Mouse (Mus musculus): Measurements from ENCODE around the gene Mdga1. TPM values are rescaled to one million over a fixed set of nuclear protein-coding genes. Genes with fewer than 3 reads are reported as not detected.

The Mdga1 gene
- polyA plus RNA-seq, 1 experiment from 2014 or later, result 14.7 TPM

- no peak for ATAC-seq
- WGBS, result 63% methylated on average over 4 of the region's 4 CpGs
- H3K4me3 ChIP-seq (replicated peaks), result no peak overlapping the region
These were observed 9.1 kb upstream of the Mdga1 start for GRCm38 (mm10) chr17:29979020-29979419.

DNA sequence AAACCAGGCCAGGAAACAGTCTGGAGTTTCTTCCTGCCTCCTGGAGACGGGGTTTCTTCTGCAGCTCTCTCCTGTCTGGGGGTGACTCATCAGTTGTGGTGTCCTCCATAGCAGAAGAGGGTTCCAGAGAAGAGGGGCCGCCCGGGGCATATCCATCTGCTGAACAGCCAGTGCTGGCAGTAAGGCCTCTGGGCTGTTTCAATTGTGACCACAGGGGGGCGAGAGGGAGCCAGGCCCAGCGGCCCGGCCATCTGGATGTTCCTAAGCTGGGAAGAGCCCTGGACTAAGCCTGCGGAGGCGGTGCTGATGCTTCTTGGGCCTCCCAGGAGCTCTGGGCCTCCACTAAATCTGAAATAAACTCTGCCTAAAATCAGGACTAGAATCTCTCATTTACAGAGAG is 5.8 kb upstream of the Mdga1 start:
- Histone ChIP-seq H3K4me2 (replicated peaks) (no peak overlapping the region), H3K9me3 (no peaks in the 10 kb centered on the region), H3K9ac (replicated peaks) (no peak overlapping the region), H3K4me3 (replicated peaks) (no peak overlapping the region), H3K36me3 (no peaks in the 10 kb centered on the region), H3K27me3 (0 out of 2 replicates have a peak, but pooled peaks cover 3% of the 10 kb centered on the region), H3K4me1 (replicated peaks) (peaks cover 14% of the 10 kb centered on the region), H3K27ac (no peak overlapping the region)
- 6% methylated on average over 8 of the region's 8 CpGs for WGBS
- ATAC-seq, result peak; percentile 68

More at GRCm38 (mm10) chr17:29979020-29979419, 9.1 kb upstream of the Mdga1 start:
- Histone ChIP-seq H3K4me1 (replicated peaks) (peaks cover 4% of the 10 kb centered on the region; the same call in 1 of the 2 replicates), H3K27ac (no peak overlapping the region), H3K9me3 (0 out of 2 replicates have a peak, but pooled peaks cover 3% of the 10 kb centered on the region), H3K9ac (replicated peaks) (no peak overlapping the region), H3K27me3 (0 out of 2 replicates have a peak, but pooled peaks cover 3% of the 10 kb centered on the region), H3K4me2 (replicated peaks) (no peak overlapping the region), H3K36me3 (no peaks in the 10 kb centered on the region)

DNA sequence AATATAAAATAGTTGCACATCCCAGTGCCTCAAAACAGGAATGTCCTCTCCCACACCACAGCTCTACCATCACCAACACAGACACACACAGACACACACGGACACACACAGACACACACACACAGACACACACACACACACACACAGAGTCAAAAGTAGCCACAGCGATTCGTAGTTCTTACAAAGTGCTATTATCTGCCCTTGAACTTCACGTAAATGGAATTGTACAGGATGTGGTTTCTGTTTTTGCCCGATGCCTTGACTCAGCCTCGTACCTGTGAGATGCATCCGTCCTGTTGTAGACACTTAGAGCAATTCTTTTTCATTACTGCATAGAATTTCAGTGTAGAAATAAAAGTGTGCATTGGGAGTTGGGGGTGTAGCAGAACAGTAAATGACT is 3.3 kb upstream of the Mdga1 start:
- H3K27ac ChIP-seq, result no peak overlapping the region
- no peaks in the 10 kb centered on the region for H3K36me3 ChIP-seq
- 0 out of 2 replicates have a peak, but pooled peaks cover 3% of the 10 kb centered on the region for H3K27me3 ChIP-seq
- H3K9me3 ChIP-seq, result no peaks in the 10 kb centered on the region
- no peak for ATAC-seq
- no peak overlapping the region for H3K9ac ChIP-seq (replicated peaks)
- H3K4me1 ChIP-seq (replicated peaks), result peaks cover 24% of the 10 kb centered on the region
- H3K4me2 ChIP-seq (replicated peaks), result no peak overlapping the region
- WGBS, result 97% methylated on average over 7 of the region's 7 CpGs
- H3K4me3 ChIP-seq (replicated peaks), result no peak overlapping the region

DNA sequence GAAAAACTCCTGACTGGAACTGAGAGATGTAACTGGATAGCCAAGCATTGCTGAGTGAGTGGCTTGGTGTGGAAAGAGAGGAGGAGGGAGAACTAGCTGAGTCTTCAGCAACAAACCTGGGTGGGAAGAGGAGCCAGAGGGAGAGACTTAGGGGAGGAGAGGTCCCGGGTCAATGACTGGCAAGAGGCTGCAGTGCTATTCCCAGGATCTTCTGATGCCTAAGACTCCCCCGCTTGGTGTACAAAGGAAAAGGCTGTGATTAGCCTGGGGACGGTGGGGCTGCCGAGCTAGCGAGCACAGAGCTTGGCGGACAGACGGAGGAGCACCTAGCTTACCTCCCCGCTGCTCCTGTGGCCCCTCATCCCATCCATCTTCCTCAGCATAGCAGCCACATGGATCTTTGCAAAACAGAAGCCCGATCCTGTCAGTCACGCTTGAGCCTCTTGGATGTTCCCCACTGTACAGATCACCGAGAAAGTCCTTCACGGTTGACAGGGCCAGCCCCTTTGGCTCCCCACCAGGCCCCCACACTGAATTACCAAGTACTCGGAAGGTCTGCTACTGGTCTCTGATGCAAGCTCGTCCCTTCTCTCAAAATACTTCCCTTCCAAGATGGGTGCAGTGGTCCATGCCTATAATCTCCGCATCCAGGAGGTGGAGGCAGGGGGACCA is 2.0 kb upstream of the Mdga1 start:
- no peaks in the 10 kb centered on the region for H3K9me3 ChIP-seq
- no peak for ATAC-seq
- no peaks in the 10 kb centered on the region for H3K36me3 ChIP-seq
- peaks cover 24% of the 10 kb centered on the region for H3K4me1 ChIP-seq (replicated peaks)
- 24% methylated on average over 15 of the region's 15 CpGs for WGBS
- H3K9ac ChIP-seq (replicated peaks), result no peak overlapping the region
- H3K27ac ChIP-seq, result no peak overlapping the region
- no peak overlapping the region for H3K4me3 ChIP-seq (replicated peaks)
- no peak overlapping the region for H3K4me2 ChIP-seq (replicated peaks)
- H3K27me3 ChIP-seq, result 0 out of 2 replicates have a peak, but pooled peaks cover 3% of the 10 kb centered on the region

- Histone ChIP-seq H3K27me3 (peaks cover 6% of the 10 kb centered on the region; the same call in 1 of the 2 replicates), H3K4me2 (replicated peaks) (peak overlapping the region; percentile 4; the same call in 1 of the 2 replicates), H3K27ac (0 out of 2 replicates have a peak overlapping the region, but pooled peaks have one; percentile 1), H3K4me3 (replicated peaks) (no peak overlapping the region), H3K9me3 (no peaks in the 10 kb centered on the region), H3K4me1 (replicated peaks) (peaks cover 42% of the 10 kb centered on the region), H3K36me3 (no peaks in the 10 kb centered on the region), H3K9ac (replicated peaks) (0 out of 2 replicates have a peak overlapping the region, but pooled peaks have one; percentile 39)
- peak; percentile 38 for ATAC-seq
- 12% methylated on average over 5 of the region's 5 CpGs for WGBS
These were observed 4.4 kb downstream of the Mdga1 start for GRCm38 (mm10) chr17:29965506-29965905.

DNA sequence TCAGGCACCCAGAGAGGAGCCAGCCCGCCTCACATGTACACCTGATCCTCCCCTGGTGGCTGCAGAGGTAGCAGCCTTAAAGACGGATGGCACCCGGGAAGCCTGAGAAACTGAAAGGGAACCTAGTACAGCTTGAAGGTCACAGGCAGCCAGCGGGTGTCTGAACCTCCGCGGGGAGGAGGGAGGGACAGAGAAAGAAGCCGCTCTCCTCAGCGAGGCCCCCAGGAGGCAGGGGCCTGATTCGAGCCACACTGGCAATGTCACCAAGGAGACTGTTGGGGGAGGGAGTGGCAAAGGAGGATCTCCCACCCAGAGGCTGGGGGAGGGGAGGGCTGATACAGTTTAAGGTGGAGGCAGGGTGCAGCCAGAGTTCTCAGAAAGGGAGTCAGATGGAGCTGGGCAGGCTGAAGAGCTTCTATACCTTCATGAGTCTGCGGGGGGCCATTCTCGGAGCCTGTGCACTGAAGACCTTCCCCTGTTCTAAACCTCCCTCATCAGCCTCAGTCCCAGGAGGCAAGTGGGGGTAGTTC is 6.1 kb downstream of the Mdga1 start:
- H3K4me3 ChIP-seq (replicated peaks), result no peak overlapping the region
- no peak overlapping the region for H3K27ac ChIP-seq
- peak; percentile 59 for ATAC-seq
- H3K27me3 ChIP-seq, result peaks cover 6% of the 10 kb centered on the region; the same call in 1 of the 2 replicates
- H3K36me3 ChIP-seq, result no peaks in the 10 kb centered on the region
- H3K9me3 ChIP-seq, result 0 out of 2 replicates have a peak, but pooled peaks cover 4% of the 10 kb centered on the region
- H3K4me2 ChIP-seq (replicated peaks), result peak overlapping the region; percentile 39
- 1% methylated on average over 11 of the region's 11 CpGs for WGBS
- H3K4me1 ChIP-seq (replicated peaks), result peaks cover 32% of the 10 kb centered on the region
- 0 out of 2 replicates have a peak overlapping the region, but pooled peaks have one; percentile 29 for H3K9ac ChIP-seq (replicated peaks)

DNA sequence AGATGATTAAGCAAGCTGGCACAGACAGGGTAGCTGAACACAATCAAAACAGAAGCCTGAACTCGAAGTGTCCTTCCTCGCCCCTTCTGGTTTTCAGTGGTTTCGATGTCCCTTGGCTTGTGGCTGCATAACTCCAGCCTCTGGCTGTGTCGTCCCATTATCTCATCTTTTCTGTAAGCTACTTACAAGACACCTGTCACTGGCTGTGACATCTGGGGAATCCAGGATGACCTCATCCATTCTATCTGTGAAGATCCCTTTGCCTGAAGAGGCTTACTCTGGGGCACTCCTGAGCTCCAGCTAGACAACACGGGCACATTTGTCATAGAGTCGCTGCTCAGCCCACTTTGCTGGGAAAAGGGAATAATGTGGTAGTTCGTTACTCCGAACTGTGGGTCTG is 14.0 kb downstream of the Mdga1 start:
- Histone ChIP-seq H3K9me3 (peaks cover 12% of the 10 kb centered on the region; the same call in 1 of the 2 replicates), H3K4me2 (replicated peaks) (no peak overlapping the region), H3K9ac (replicated peaks) (no peak overlapping the region), H3K36me3 (no peaks in the 10 kb centered on the region), H3K27me3 (no peaks in the 10 kb centered on the region), H3K4me3 (replicated peaks) (no peak overlapping the region), H3K27ac (no peak overlapping the region), H3K4me1 (replicated peaks) (peaks cover 5% of the 10 kb centered on the region)
- 64% methylated on average over 8 of the region's 8 CpGs for WGBS
- ATAC-seq, result no peak

- WGBS, result 87% methylated on average over 5 of the region's 5 CpGs
- no peak for ATAC-seq
- Histone ChIP-seq H3K4me1 (replicated peaks) (peaks cover 12% of the 10 kb centered on the region), H3K4me2 (replicated peaks) (no peak overlapping the region), H3K36me3 (no peaks in the 10 kb centered on the region), H3K27ac (no peak overlapping the region), H3K9me3 (peaks cover 8% of the 10 kb centered on the region; the same call in 1 of the 2 replicates), H3K27me3 (no peaks in the 10 kb centered on the region), H3K9ac (replicated peaks) (no peak overlapping the region), H3K4me3 (replicated peaks) (no peak overlapping the region)
These were observed 15.6 kb downstream of the Mdga1 start for GRCm38 (mm10) chr17:29954316-29954715.

- no peaks in the 10 kb centered on the region for H3K36me3 ChIP-seq
- no peaks in the 10 kb centered on the region for H3K27me3 ChIP-seq
- no peak overlapping the region for H3K9ac ChIP-seq (replicated peaks)
- peak overlapping the region; percentile 9; the same call in 1 of the 2 replicates for H3K27ac ChIP-seq
- H3K9me3 ChIP-seq, result no peaks in the 10 kb centered on the region
- no peak for ATAC-seq
- H3K4me2 ChIP-seq (replicated peaks), result no peak overlapping the region
- WGBS, result 50% methylated on average over 6 of the region's 6 CpGs
- H3K4me3 ChIP-seq (replicated peaks), result no peak overlapping the region
- peaks cover 23% of the 10 kb centered on the region for H3K4me1 ChIP-seq (replicated peaks)
These were observed 18.8 kb downstream of the Mdga1 start for GRCm38 (mm10) chr17:29951100-29951499.

DNA sequence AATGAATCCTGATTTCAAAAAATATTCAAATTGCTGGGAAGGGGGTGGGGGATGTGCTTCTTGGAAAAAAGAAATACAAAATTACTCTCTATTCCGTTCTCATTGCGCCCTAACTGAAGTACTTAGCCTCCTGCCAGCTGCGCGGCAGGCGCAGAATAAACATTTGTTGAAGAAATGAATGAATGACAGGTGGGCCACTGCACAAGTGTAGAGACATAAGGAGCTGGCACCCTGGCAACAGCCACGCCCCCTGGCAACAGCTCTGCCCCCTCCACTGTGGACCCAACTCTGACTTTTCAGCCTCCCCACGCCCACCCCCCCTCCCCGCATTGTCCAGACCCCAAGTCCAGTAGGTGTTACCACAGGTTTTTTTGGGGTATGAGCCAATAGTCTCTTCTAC is 19.3 kb downstream of the Mdga1 start:
- peaks cover 23% of the 10 kb centered on the region for H3K4me1 ChIP-seq (replicated peaks)
- 0 out of 2 replicates have a peak, but pooled peaks have one; percentile 20 for ATAC-seq
- no peak overlapping the region for H3K4me2 ChIP-seq (replicated peaks)
- H3K9me3 ChIP-seq, result no peaks in the 10 kb centered on the region
- no peak overlapping the region for H3K9ac ChIP-seq (replicated peaks)
- H3K27me3 ChIP-seq, result no peaks in the 10 kb centered on the region
- WGBS, result 59% methylated on average over 8 of the region's 8 CpGs
- H3K27ac ChIP-seq, result no peak overlapping the region
- no peak overlapping the region for H3K4me3 ChIP-seq (replicated peaks)
- H3K36me3 ChIP-seq, result no peaks in the 10 kb centered on the region

DNA sequence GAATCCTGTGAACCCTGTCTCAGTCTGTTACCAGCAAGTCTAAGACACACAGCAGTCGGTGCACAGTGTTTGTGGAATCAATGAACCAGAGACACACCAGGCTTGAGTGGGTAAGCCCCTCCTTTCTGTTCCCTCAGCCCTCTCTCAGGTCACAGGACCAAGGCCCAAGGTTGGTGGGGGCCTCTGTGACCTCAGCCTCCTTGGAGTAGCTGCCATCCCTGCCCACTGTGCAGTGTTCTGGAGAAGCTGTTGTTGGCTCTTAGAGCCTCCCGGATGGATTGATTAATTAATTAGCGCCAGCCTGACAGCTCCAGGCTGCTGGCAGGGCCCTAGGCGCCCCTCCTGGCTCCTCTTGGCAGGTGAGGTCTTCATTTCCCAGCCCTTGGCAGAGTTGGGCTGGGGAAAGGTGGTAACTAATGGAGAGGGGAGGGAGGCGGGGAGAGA is 22.6 kb downstream of the Mdga1 start:
- H3K27ac ChIP-seq, result no peak overlapping the region
- H3K4me2 ChIP-seq (replicated peaks), result no peak overlapping the region
- no peaks in the 10 kb centered on the region for H3K27me3 ChIP-seq
- no peak overlapping the region for H3K9ac ChIP-seq (replicated peaks)
- peak; percentile 77 for ATAC-seq
- 20% methylated on average over 5 of the region's 5 CpGs for WGBS
- no peak overlapping the region for H3K4me3 ChIP-seq (replicated peaks)
- no peaks in the 10 kb centered on the region for H3K9me3 ChIP-seq
- H3K4me1 ChIP-seq (replicated peaks), result peaks cover 23% of the 10 kb centered on the region
- H3K36me3 ChIP-seq, result no peaks in the 10 kb centered on the region

- Histone ChIP-seq H3K4me3 (replicated peaks) (no peak overlapping the region), H3K9ac (replicated peaks) (no peak overlapping the region), H3K4me2 (replicated peaks) (no peak overlapping the region), H3K9me3 (no peaks in the 10 kb centered on the region), H3K36me3 (no peaks in the 10 kb centered on the region), H3K27ac (no peak overlapping the region), H3K4me1 (replicated peaks) (peaks cover 11% of the 10 kb centered on the region), H3K27me3 (no peaks in the 10 kb centered on the region)
- ATAC-seq, result no peak
- 80% methylated on average over 11 of the region's 11 CpGs for WGBS
These were observed 25.5 kb downstream of the Mdga1 start for GRCm38 (mm10) chr17:29944376-29944775.

Data from midbrain, embryonic 13.5 days (tissue).